Mouse (Mus musculus) C2C12 (cell line): ENCODE data around the gene Gm5737. TPM values are rescaled to one million over a fixed set of nuclear protein-coding genes. Genes with fewer than 3 reads are reported as not detected.

ENCODE experiments used
- H3K27me3 ChIP-seq: one replicate; pipeline ENCODE4 v1.6.1; 2011; ENCODE audit not compliant: control insufficient read depth, insufficient read depth, insufficient read length
- H3K36me3 ChIP-seq: one replicate; pipeline ENCODE4 v1.6.1; 2011; ENCODE audit not compliant: control insufficient read depth, insufficient read depth
- H3K4me3 ChIP-seq: one replicate; pipeline ENCODE4 v1.5.1; 2011; ENCODE audit warnings: mild to moderate bottlenecking, control low read depth; ENCODE audit not compliant: poor library complexity, insufficient read depth, severe bottlenecking
- H3K79me2 ChIP-seq: one replicate; pipeline ENCODE4 v1.6.1; 2011; ENCODE audit not compliant: control insufficient read depth, insufficient read depth
- H3K79me3 ChIP-seq: one replicate; pipeline ENCODE4 v1.6.1; 2011; ENCODE audit warnings: low read depth, control low read depth
- H3ac ChIP-seq: one replicate; pipeline ENCODE3; 2011; ENCODE audit warnings: low read depth; ENCODE audit not compliant: control insufficient read depth, insufficient read length
- CEBPB ChIP-seq: IDR thresholded peaks from one replicate; pipeline ENCODE4 v1.6.1; 2011; ENCODE audit warnings: low read depth, mild to moderate bottlenecking, control low read depth, moderate library complexity
- CTCF ChIP-seq: IDR thresholded peaks from one replicate; pipeline ENCODE4 v1.5.1; 2011; ENCODE audit not compliant: control insufficient read depth, insufficient read depth, insufficient read length
- FOSL1 ChIP-seq: IDR thresholded peaks from one replicate; pipeline ENCODE4 v1.8.0; 2011; ENCODE audit warnings: mild to moderate bottlenecking, low read length; ENCODE audit not compliant: poor library complexity, insufficient read depth, severe bottlenecking
- MAX ChIP-seq: IDR thresholded peaks from one replicate; pipeline ENCODE4 v1.6.1; 2011; ENCODE audit warnings: mild to moderate bottlenecking, control low read depth
- MYOD1 ChIP-seq: IDR thresholded peaks from one replicate; pipeline ENCODE4 v1.6.1; 2011; ENCODE audit warnings: low read depth; ENCODE audit not compliant: control insufficient read depth, insufficient read length
- MYOG ChIP-seq: IDR thresholded peaks from one replicate; pipeline ENCODE4 v1.6.1; 2011; ENCODE audit not compliant: control insufficient read depth, insufficient read length; ENCODE audit errors: extremely low read depth
- USF1 ChIP-seq: IDR thresholded peaks from one replicate; pipeline ENCODE4 v1.6.1; 2011; ENCODE audit warnings: low read depth, mild to moderate bottlenecking, control low read depth, moderate library complexity
- polyA plus RNA-seq: library from polyadenylated mRNA; unstranded; fragments of >200 nt; fragmentation: generic; extraction: Trizol; gene quantifications from one replicate; pipeline ENCODE4 v1.2.1, GENCODE M21; 2012; ENCODE audit warnings: missing spikeins

Gene Gm5737
- polyA plus RNA-seq, 1 experiment = not detected

- H3ac ChIP-seq = no peak overlapping the region
- H3K36me3 ChIP-seq = no peaks in the 10 kb centered on the region
- H3K79me3 ChIP-seq = no peaks in the 10 kb centered on the region
- no peak overlapping the region for H3K4me3 ChIP-seq
- H3K27me3 ChIP-seq = no peaks in the 10 kb centered on the region
- no peak for TF ChIP-seq FOSL1
- no peak for TF ChIP-seq CEBPB
- no peak for TF ChIP-seq CTCF
- TF ChIP-seq USF1 = no peak
- no peak for TF ChIP-seq MYOG
- no peak for TF ChIP-seq MYOD1
- no peak for TF ChIP-seq MAX
- H3K79me2 ChIP-seq = peaks cover 3% of the 10 kb centered on the region
These were observed 50.0 kb downstream of the Gm5737 start for GRCm38 (mm10) chr7:120862196-120862595.

GRCm38 (mm10) chr7:120862626-120863025 lies 50.5 kb downstream of the Gm5737 start:
- peaks cover 7% of the 10 kb centered on the region for H3K79me2 ChIP-seq
- no peaks in the 10 kb centered on the region for H3K36me3 ChIP-seq
- H3K79me3 ChIP-seq = no peaks in the 10 kb centered on the region
- TF ChIP-seq CTCF (no peak), MYOG (no peak), MYOD1 (no peak)
- no peak overlapping the region for H3ac ChIP-seq
- no peak overlapping the region for H3K4me3 ChIP-seq
- no peaks in the 10 kb centered on the region for H3K27me3 ChIP-seq

- no peak overlapping the region for H3K4me3 ChIP-seq
These were observed 51.3 kb downstream of the Gm5737 start for GRCm38 (mm10) chr7:120863476-120863875.

GRCm38 (mm10) chr7:120865100-120865499 lies 52.9 kb downstream of the Gm5737 start:
- Histone ChIP-seq H3ac (no peak overlapping the region), H3K79me3 (peaks cover 2% of the 10 kb centered on the region), H3K4me3 (no peak overlapping the region), H3K36me3 (no peaks in the 10 kb centered on the region), H3K79me2 (peaks cover 11% of the 10 kb centered on the region), H3K27me3 (no peaks in the 10 kb centered on the region)
- TF ChIP-seq USF1 (peak; percentile 81), MAX (no peak), MYOG (no peak)

More at GRCm38 (mm10) chr7:120863476-120863875, 51.3 kb downstream of the Gm5737 start:
- peaks cover 11% of the 10 kb centered on the region for H3K79me2 ChIP-seq
- H3K27me3 ChIP-seq = no peaks in the 10 kb centered on the region
- H3ac ChIP-seq = no peak overlapping the region
- H3K79me3 ChIP-seq = peaks cover 2% of the 10 kb centered on the region
- TF ChIP-seq MYOD1 = no peak
- no peaks in the 10 kb centered on the region for H3K36me3 ChIP-seq

GRCm38 (mm10) chr7:120865832-120866231 lies 53.7 kb downstream of the Gm5737 start:
- H3ac ChIP-seq = no peak overlapping the region
- no peak overlapping the region for H3K4me3 ChIP-seq
- TF ChIP-seq CTCF = no peak
- peak; percentile 50 for TF ChIP-seq MAX
- TF ChIP-seq MYOG = no peak
- peak; percentile 17 for TF ChIP-seq MYOD1
- no peak for TF ChIP-seq FOSL1
- no peak for TF ChIP-seq CEBPB
- TF ChIP-seq USF1 = no peak
- peaks cover 2% of the 10 kb centered on the region for H3K79me3 ChIP-seq
- H3K79me2 ChIP-seq = peaks cover 11% of the 10 kb centered on the region
- no peaks in the 10 kb centered on the region for H3K27me3 ChIP-seq
- H3K36me3 ChIP-seq = no peaks in the 10 kb centered on the region

- peaks cover 2% of the 10 kb centered on the region for H3K79me3 ChIP-seq
- TF ChIP-seq MAX (no peak), USF1 (no peak), MYOD1 (no peak), CEBPB (no peak), FOSL1 (no peak), CTCF (no peak), MYOG (no peak)
- peak overlapping the region; percentile 32 for H3ac ChIP-seq
- H3K79me2 ChIP-seq = peaks cover 11% of the 10 kb centered on the region
- H3K27me3 ChIP-seq = no peaks in the 10 kb centered on the region
- H3K4me3 ChIP-seq = no peak overlapping the region
- no peaks in the 10 kb centered on the region for H3K36me3 ChIP-seq
These were observed 54.5 kb downstream of the Gm5737 start for GRCm38 (mm10) chr7:120866684-120867083.
